Mouse (Mus musculus): ENCODE results near the gene Bcap29. TPM values are rescaled to one million over a fixed set of nuclear protein-coding genes. Genes with fewer than 3 reads are reported as not detected.
"Not testable (repeated sequence)": the region's sequence is repeated elsewhere in the genome, so short reads cannot be mapped to it uniquely, and the experiment has no call there.

The Bcap29 gene
- total RNA-seq (2021), result 10 to 100 TPM; 23.2 to 25.2 TPM
- long read RNA-seq, experiment 1, full-length matches to known transcripts, result 66 of 68 reads
- long read RNA-seq, experiment 1, partial matches to known transcripts, result 2 of 68 reads
- long read RNA-seq, experiment 1, other reads (novel, unspliced or antisense), result 0 of 68 reads
- long read RNA-seq, experiment 2, full-length matches to known transcripts, result 66 of 69 reads
- long read RNA-seq, experiment 2, partial matches to known transcripts, result 2 of 69 reads
- long read RNA-seq, experiment 2, other reads (novel, unspliced or antisense), result 1 of 69 reads

GRCm38 (mm10) chr12:31634343-31635239, at the start of gene Bcap29:
Gene Bcap29 (minus strand): TSS chr12:31634658.
- DNase-seq, result peak; percentile 87 to 90
- intact Hi-C loops (cut with DNase I), result loop anchor here (2.0 to 5.0 kb wide), 3 partner anchors 16 to 127 kb away; no protein-coding TSS in a partner anchor

GRCm38 (mm10) chr12:31667187-31667586, 32.7 kb upstream of the Bcap29 start:
- no peak for DNase-seq
- intact Hi-C loops (cut with DNase I), result no loop called here

GRCm38 (mm10) chr12:31665999-31666398, 31.5 kb upstream of the Bcap29 start:
- DNase-seq, result no peak
- intact Hi-C loops (cut with DNase I), result no loop called here

DNA sequence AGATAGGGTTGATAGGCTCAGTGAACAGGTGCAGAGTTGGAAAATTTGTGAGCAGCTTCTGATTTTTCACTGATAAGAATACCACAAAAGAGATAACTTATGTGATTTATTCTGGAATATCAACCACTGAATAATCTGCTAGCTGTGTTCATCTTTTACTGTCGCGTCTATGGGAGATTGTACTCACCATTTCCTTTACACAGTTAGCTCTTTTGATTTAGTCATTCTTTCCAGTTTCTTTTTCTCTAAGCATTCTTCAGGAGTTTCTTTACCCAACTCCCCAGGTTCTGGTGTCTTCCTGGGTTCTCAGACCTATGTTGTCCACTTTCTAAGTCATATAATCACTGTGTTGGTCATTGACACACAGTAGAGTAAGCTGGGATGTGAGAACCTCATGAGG, 22.4 kb upstream of the Bcap29 start:
- intact Hi-C loops (cut with DNase I), result no loop called here
- DNase-seq, result no peak

DNA sequence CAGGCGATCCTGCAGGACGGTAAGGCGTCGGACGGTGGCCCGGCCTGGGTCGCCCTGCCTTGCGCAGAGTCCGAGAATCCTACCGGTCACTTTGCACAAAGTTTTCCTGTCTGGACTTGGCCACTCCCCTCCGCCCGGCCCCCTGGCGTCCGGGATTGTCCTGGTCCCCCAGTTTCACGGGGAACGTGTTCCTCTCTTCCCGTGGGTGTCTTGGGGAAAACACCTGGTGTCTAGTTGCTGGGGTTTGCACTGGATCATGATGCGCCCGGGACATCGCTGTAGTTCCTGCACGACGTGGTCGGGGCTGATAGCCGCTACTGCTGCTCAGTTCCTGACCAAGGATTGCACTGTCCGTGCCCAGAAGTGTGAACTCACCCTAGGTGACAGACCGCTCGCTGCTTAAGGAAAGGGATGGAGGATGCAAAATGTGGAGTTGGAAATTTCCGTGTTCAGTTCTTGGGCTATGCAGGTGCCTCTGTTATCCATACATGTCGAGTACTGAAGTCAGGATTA, 20.6 kb upstream of the Bcap29 start:
- intact Hi-C loops (cut with DNase I), result loop anchor here (5.0 kb wide), 1 partner anchor 158 kb away; the partner anchor contains the start of gene Cbll1
- no peak for DNase-seq

DNA sequence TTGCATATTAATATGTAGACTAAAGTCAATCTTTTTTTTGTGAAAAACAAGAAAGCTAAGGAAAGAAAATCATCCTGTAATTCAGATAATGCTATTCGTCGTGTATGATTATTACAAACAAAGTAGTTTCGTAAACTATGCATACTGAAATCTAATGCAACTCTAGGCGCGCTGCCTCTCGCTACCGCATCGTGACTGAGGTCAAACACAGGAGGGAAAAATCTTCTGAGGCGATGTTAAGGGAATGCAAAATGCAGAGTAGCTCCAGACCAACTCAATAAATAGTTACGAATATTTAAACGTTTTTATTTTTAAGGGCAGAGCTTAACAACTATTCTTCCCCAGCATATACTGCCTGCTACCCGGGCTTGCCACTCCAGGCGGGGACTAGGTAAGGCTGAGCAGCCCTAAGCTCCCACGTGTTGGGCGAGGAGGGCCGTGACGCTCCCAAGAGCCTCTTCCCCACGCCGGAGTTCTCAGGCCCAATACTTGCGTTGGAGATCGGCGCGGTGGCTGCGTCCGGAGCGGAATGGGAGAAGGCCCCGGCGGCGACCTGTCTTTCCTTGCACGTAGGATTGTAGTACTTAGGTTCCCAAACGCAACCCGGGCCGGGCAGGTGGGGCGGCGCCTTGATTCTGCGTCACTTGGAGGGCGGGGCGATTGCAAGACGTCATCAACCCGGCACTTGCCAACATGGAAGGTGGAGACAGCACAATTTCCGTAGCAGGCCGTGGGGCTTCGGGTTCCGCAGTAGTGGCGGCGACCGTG, 19.9 kb upstream of the Bcap29 start, which contains the start of the genes Dus4l and Cog5:
Gene Dus4l (minus strand): TSS at position 630 of the 768 bp plus-strand sequence.
Gene Cog5 (plus strand): TSS at position 673 of the 768 bp plus-strand sequence.
- intact Hi-C loops (cut with DNase I), result loop anchor here (5.0 kb wide), 1 partner anchor 157 kb away; the partner anchor contains the start of gene Cbll1
- peak; percentile 96 to 99 for DNase-seq

DNA sequence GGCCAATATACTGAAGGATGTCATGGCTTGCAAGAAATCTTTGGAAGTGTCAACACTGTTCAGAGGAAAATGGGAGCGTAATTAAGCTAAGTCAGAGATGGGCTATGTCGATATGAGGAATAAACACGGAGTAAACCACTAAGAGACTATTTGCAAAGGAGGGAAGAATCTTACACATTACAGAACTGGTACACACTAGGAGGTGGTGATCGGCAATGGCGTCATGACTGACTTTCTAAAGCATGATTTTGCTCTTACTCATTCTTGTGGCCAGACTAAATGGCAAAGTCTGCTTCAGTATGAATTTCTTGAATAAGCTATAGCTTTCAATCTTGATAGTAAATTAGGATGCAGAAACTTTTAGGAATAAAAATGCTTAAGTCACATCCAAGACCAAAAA, 19.2 kb upstream of the Bcap29 start:
- no peak for DNase-seq
- intact Hi-C loops (cut with DNase I), result loop anchor here (5.0 kb wide), 1 partner anchor 156 kb away; the partner anchor contains the start of gene Cbll1

DNA sequence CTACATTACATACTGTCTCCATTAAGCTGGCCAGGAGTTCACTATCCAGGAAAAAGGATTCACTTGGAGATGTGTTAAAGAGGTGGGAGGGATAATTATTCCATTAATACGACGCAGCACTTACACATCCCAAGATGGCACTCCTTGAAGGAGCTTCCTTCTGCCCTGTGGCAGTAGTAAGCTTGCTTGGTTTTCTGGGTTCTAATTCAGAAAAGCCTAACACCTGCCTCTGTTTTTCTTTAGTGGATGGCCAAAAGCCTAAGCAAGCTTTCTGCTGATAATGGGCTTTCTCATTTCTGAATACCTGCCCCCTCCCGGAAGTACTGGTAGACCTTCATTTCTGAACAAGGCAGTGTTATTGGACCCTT, 766 bp upstream of the Bcap29 start:
- intact Hi-C loops (cut with DNase I), result loop anchor here (2.0 kb wide), 1 partner anchor 16 kb away; no protein-coding TSS in a partner anchor
- no peak for DNase-seq

- intact Hi-C loops (cut with DNase I), result loop anchor here (2.0 to 5.0 kb wide), 3 partner anchors 17 to 127 kb away; no protein-coding TSS in a partner anchor
- peak; percentile 12 to 37 for DNase-seq
Observed at GRCm38 (mm10) chr12:31633970-31634342, 502 bp downstream of the Bcap29 start.

GRCm38 (mm10) chr12:31628396-31628795, 6.1 kb downstream of the Bcap29 start:
- DNase-seq; intact Hi-C loops (cut with DNase I): not testable (repeated sequence)

DNA sequence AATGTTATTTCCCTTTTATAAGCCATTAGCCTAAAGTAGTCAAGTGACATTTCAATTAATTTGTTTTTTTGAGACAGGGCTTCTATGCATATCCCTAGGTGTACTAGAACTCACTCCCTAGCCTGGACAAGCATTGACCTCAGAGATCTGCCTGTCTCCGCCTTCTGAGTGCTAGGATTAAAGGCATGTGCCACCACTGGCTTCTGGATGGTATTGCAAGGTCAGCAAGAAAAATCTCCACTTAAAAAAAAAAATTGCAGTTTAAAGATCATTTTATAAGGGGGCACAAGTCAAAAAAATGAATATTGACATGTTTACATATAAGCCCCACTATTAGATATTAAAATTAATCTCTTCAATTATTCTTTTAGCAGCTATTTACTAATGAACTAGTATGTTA, 9.4 kb downstream of the Bcap29 start:
- intact Hi-C loops (cut with DNase I), result no loop called here
- no peak for DNase-seq

- intact Hi-C loops (cut with DNase I), result no loop called here
- DNase-seq, result no peak
Observed at GRCm38 (mm10) chr12:31620106-31620505, 14.4 kb downstream of the Bcap29 start.

- intact Hi-C loops (cut with DNase I), result no loop called here
- no peak for DNase-seq
Observed at GRCm38 (mm10) chr12:31613353-31613752, 21.1 kb downstream of the Bcap29 start.

- intact Hi-C loops (cut with DNase I), result no loop called here
- no peak for DNase-seq
Observed at GRCm38 (mm10) chr12:31608138-31608537, 26.3 kb downstream of the Bcap29 start.

- intact Hi-C loops (cut with DNase I), result no loop called here
- no peak for DNase-seq
Observed at GRCm38 (mm10) chr12:31604894-31605293, 29.6 kb downstream of the Bcap29 start.

- intact Hi-C loops (cut with DNase I), result no loop called here
- no peak for DNase-seq
Observed at GRCm38 (mm10) chr12:31603586-31603985, 30.9 kb downstream of the Bcap29 start.

DNA sequence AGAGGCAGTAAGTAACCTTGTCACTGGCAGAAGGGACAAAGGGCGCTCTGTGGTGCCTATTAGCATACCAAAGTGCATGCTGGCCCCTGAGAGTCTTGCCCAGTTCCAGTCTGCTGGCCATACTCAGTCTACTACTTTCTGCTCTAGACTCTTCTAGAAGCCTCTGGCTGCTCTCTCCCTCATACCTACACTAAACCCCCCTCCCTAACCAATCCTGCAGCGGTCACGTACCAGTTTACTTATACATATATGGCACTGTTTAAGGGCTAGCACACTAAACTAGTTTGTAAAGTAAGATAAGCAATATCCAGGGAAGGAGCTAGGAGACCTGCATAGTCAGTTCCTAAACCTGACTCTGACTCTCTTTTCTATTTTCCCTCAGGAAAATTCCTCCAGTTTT, 40.2 kb downstream of the Bcap29 start:
- no peak for DNase-seq
- intact Hi-C loops (cut with DNase I), result no loop called here

DNA sequence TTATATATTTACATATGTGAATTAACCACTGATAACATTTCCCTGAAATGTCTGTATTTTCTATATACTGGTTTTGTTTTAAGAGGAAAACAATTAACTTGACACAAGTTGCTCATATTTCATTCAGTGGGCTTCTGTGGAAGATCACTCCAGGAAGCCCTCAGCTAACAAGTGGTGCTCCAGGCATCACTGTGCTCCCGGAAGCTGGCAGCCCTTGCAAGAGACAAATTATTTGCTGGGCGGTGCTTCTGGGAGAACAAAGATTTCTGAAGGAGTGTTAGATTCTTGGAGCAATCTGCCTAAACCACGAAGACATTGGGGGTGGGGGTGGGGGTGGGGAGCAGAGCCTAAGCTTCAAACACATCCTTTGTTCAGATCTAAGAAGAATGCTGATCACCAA, 42.4 kb downstream of the Bcap29 start:
- intact Hi-C loops (cut with DNase I), result no loop called here
- no peak for DNase-seq

DNA sequence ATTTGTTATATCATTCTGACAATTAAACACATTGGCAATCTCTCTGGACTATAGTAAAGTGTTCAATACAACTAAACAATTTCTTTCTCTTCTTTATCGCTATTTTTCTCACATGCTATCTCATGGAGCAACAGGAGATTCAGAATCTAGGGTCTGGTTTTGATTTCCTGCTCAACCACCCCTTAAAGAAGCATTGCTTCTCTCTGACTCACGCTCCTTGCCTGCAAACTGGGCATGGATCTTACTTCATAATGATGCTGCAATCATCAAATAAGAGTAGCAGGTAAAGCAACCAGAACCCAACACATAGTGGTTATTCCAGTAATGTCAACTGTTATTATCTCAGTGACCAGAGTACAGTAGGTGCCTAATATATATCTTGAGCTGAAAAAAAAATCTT, 50.7 kb downstream of the Bcap29 start:
- intact Hi-C loops (cut with DNase I), result no loop called here
- DNase-seq, result no peak

GRCm38 (mm10) chr12:31582081-31582480, 52.4 kb downstream of the Bcap29 start:
- intact Hi-C loops (cut with DNase I), result no loop called here
- no peak for DNase-seq
